Mouse (Mus musculus) cortical plate, adult 2 months (tissue): ENCODE data around the gene Pdcd7. TPM values are rescaled to one million over a fixed set of nuclear protein-coding genes. Genes with fewer than 3 reads are reported as not detected.

Source experiments
- H3K27ac ChIP-seq: fragments of 200-500 bp; 2 replicates; pipeline ENCODE4 v1.5.1; 2012; ENCODE audit warnings: low read length, control low read depth, inconsistent platforms; ENCODE audit not compliant: insufficient read depth
- H3K4me1 ChIP-seq: fragments of 200-500 bp; 2 replicates; pipeline ENCODE4 v1.6.1; 2011; ENCODE audit warnings: low read length; ENCODE audit not compliant: control insufficient read depth, insufficient read depth
- H3K4me3 ChIP-seq: fragments of 200-500 bp; 2 replicates; pipeline ENCODE4 v1.5.1; 2011; ENCODE audit warnings: mild to moderate bottlenecking, low read length, control low read depth; ENCODE audit not compliant: insufficient read depth
- CTCF ChIP-seq: fragments of 200-500 bp; IDR thresholded peaks from 2 replicates; pipeline ENCODE4 v1.5.1; 2011; ENCODE audit warnings: mild to moderate bottlenecking, control low read depth, low read length; ENCODE audit not compliant: insufficient read depth; ENCODE audit errors: extremely low read depth
- POLR2A ChIP-seq: fragments of 200-500 bp; IDR thresholded peaks from 2 replicates; pipeline ENCODE4 v1.6.1; 2011; ENCODE audit warnings: mild to moderate bottlenecking, low read length, control low read depth; ENCODE audit not compliant: insufficient read depth; ENCODE audit errors: extremely low read depth
- polyA plus RNA-seq: library from polyadenylated mRNA; depleted of rRNA; stranded (reverse); fragments of >200 nt; gene quantifications from 2 replicates; pipeline ENCODE4 v1.2.3, GENCODE M21; 2012; rRNA removed

Gene Pdcd7
- polyA plus RNA-seq = 16.1 and 16.9 TPM in 2 replicates

DNA sequence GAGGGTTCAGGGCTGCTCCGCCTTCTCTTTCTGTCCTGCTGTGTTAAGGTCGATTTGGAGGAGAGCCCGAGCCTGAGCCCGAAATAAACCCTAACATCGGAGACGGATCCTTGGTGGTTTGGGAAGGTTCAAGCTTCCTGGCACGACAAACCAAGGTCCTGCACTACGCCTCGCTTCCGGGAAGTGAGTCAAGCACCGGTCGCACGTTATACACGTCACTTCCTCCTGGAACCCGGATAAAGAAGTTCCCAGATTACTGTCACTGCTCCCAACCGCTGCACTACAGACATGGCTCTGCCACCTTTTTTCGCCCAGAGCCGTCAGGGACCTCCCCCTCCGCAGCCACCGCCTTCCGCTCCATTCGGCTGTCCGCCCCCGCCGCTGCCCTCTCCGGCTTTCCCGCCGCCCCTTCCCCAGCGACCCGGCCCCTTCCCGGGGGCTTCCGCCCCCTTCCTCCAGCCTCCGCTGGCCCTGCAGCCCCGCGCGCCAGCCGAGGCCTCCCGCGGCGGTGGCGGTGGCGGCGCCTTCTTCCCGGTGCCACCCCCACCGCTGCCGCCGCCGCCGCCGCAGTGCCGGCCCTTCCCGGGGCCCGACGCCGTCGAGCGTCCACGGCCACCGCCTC is at the start of gene Pdcd7:
TSS of gene Pdcd7 (plus strand) at position 251 of the 622 bp plus-strand sequence.
- H3K4me3 ChIP-seq = peak within 1 kb of the TSS; percentile 34
- peaks cover 3% of the 10 kb centered on the region for H3K4me1 ChIP-seq
- no peak for TF ChIP-seq CTCF
- peak; percentile 97 for TF ChIP-seq POLR2A
- no peak within 1 kb of the TSS for H3K27ac ChIP-seq

DNA sequence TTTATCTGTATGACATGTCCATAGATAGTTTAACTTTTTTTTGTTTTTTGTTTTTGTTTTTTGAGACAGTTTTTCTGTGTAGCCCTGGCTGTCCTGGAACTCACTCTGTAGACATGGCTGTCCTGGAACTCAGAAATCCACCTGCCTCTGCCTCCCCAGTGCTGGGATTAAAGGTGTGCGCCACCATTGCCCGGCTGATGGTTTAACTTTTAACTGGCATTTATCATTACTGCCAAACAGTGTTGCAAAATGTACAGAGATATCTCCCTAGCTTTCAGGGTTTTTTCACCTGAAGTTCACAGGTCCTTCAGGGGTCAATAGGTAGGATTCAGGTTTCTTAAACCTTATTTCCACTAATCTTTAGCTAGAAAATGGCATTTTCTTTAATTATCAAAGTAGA is 48.8 kb upstream of the Pdcd7 start:
- H3K4me1 ChIP-seq = peaks cover 1% of the 10 kb centered on the region; the same call in 1 of the 2 replicates
- no peak overlapping the region for H3K27ac ChIP-seq
- no peak for TF ChIP-seq CTCF
- TF ChIP-seq POLR2A = no peak
- H3K4me3 ChIP-seq = no peak overlapping the region

DNA sequence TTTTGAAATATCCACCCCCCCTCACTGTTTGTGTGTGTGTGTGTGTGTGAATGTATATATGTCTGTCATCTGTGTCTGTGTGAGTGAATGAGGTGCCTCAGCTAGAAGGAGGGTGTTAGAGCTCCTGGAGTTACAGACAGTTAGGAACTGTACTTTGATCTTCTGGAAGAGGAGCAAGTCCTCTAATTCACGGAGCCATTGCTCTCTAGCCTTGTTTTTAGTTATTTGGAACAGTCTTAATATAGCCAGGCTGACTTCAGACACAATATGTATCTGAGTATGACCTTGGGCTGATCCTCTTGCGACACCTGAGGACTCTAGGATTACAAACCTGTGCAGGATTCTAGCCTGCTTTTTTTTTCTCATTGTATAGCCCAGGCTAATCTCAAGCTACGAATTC is 47.1 kb upstream of the Pdcd7 start:
- TF ChIP-seq POLR2A (no peak), CTCF (no peak)
- Histone ChIP-seq H3K4me3 (no peak overlapping the region), H3K27ac (no peak overlapping the region), H3K4me1 (0 out of 2 replicates have a peak, but pooled peaks cover 1% of the 10 kb centered on the region)

DNA sequence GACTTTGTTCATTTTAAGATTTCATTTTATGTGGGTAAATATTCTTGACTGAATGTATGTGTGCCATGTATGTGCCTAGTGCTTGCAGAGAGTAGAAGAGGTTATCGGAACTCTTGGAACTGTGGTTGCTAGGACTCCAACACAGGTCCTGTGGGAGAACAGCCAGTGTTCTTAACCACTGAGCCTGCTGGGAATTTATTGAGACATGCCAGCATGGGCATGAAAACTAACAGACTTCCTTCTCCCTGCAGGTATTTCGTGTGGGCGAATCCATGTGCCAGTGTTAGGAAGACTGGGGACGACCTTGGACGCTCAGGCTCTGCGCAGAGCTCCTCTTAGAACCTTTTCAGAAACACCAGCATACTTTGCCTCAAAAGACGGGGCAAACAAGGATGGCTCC is 46.3 kb upstream of the Pdcd7 start:
- Histone ChIP-seq H3K4me3 (no peak overlapping the region), H3K27ac (no peak overlapping the region), H3K4me1 (0 out of 2 replicates have a peak, but pooled peaks cover 1% of the 10 kb centered on the region)
- TF ChIP-seq POLR2A (no peak), CTCF (no peak)

DNA sequence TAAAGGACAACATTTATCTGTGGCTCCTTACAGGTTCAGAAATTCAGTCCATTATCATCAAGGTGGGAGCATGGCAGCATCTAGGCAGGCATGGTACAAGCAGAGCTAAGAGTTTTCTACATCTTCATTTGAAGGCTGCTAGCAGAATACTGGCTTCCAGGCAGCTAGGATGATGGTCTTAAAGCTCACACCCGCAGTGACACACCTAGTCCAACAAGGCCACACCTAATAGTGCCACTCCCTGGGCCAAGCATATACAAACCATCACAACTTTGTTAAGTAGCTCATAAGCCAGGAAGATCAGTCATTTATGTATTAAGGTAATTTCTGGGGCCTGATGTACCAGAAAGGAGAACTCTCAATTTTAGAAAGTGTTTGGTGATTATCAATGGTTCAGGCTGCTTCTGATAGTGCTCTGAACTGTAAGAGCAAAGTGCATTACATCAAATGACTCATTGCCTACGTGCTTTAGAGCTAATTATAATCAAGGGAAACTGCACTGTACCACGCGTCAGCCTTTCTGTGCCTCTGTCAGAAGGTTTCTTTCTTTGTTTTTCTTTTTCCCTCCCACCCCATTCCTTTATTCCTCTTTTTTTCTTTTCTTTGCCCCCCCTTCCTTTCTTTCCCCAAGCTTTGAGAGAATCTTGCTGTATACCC is 43.4 kb upstream of the Pdcd7 start:
- Histone ChIP-seq H3K27ac (no peak overlapping the region), H3K4me1 (0 out of 2 replicates have a peak, but pooled peaks cover 1% of the 10 kb centered on the region), H3K4me3 (no peak overlapping the region)
- TF ChIP-seq CTCF = no peak
- no peak for TF ChIP-seq POLR2A

DNA sequence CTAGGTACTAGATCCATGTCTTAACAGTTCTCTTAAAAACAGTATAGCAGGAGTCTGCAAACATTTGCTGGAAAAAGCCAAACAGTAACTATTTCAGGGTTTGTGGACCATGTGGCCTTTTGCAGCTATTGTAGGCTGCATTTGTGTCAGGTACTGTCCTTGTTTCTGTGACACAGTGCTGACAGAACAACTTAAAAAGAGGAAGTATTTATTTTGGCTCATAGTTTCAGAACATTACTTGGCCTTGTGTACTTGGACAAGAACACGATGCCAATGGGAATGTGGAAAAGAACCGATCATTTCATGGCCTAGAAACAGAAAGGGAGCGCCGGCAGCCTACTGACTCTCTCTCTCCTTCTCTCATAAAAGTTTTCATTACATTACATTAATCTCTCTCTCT is 42.3 kb upstream of the Pdcd7 start:
- Histone ChIP-seq H3K27ac (no peak overlapping the region), H3K4me1 (0 out of 2 replicates have a peak, but pooled peaks cover 1% of the 10 kb centered on the region), H3K4me3 (no peak overlapping the region)
- no peak for TF ChIP-seq POLR2A
- no peak for TF ChIP-seq CTCF

DNA sequence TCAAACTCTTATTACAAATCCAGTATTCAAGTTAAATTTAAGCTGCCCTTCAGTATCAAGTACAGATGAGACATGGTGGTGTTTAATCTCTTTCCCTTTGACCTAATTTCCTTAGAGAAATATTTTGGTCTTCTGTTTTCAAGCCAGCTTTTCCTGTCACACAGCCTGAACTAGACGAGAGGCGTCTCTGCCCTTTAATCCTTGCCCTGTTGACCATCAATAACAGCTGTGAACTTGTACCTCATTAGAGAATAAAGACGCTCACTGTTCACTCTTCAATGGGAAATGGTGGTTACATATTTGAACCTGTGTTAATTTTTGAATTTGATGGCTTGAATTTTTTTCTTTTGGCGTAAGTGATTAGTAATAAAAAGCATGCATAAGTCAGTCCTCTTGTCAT is 41.6 kb upstream of the Pdcd7 start:
- TF ChIP-seq POLR2A (no peak), CTCF (no peak)
- H3K4me3 ChIP-seq = no peak overlapping the region
- H3K27ac ChIP-seq = no peak overlapping the region
- H3K4me1 ChIP-seq = no peaks in the 10 kb centered on the region

DNA sequence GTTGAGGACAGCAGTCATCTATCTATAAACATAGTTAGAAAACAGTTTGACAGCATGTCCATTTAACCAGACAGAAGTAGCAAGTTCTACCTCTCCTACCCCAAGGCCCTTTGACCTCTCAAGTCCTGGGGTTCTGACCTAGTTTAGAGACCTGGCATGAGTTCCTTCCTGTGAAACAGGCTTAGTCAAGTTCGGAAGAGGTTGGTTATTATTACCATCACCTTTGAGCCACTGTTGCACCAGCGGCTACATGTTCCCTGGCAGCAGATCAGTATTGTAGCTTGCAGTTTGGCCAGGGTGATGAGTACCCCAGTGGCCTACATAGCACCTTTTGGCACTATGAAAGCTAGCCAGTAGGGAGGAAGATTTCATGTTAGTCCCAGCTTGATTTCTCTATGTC is 39.2 kb upstream of the Pdcd7 start:
- H3K4me3 ChIP-seq = no peak overlapping the region
- no peak for TF ChIP-seq CTCF
- no peak for TF ChIP-seq POLR2A
- H3K4me1 ChIP-seq = no peaks in the 10 kb centered on the region
- no peak overlapping the region for H3K27ac ChIP-seq

DNA sequence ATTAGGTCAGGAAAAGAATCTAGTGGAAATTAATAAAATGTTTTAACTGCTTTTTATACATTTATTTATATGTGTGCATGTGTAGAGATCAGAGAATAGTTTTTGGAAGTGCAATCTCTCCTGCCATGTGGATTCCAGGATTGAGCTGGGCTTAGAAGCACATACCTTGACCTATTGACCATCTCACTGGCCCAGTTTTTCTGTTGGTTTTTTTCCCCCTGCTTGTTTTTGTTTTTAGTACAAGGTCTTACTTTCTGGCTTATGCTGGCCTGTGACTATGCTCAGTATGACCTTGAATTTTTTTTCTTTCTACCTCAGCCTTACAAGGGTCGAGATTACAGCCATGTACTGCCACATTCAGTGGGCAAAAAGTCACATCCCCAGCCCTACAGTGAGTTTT is 37.9 kb upstream of the Pdcd7 start:
- Histone ChIP-seq H3K4me3 (no peak overlapping the region), H3K27ac (no peak overlapping the region), H3K4me1 (no peaks in the 10 kb centered on the region)
- TF ChIP-seq CTCF (no peak), POLR2A (no peak)

DNA sequence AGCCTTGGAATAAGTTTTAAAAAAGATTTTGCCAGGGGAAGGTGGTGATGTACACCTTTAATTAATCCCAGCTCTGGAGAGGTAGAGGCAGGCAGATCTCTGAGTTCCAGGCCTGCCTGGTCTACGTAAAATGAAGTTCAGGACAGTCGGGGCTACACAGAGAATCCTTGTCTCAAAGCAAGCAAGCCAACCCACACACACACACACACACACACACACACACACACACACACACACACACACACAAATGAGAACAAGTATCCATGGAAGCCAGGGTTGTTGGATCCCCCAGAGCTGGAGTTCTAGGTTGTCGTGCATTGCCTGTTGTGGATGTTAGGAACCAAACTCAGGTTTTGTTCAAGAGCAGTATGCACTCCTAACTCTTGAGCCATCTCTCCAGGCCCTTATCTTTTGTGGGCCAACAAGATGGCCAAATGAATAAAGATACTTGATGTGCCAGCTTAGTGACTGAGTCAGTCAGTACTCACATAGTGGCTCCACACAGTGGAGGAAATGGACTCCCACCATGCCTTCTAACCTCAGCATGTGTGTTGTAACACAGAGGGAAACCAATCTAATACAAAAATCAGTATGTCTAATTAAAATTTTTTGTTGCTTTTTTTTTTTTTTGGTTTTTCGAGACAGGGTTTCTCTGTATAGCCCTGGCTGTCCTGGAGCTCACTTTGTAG is 33.1 kb upstream of the Pdcd7 start:
- no peak overlapping the region for H3K4me3 ChIP-seq
- H3K27ac ChIP-seq = no peak overlapping the region
- no peak for TF ChIP-seq CTCF
- TF ChIP-seq POLR2A = no peak
- no peaks in the 10 kb centered on the region for H3K4me1 ChIP-seq
